Mouse (Mus musculus) kidney, embryonic 14.5 days (tissue): ENCODE measurements around the gene Six5. TPM values are rescaled to one million over a fixed set of nuclear protein-coding genes. Genes with fewer than 3 reads are reported as not detected.

Experiments
- ATAC-seq: fragments of 200-750 bp; cut with Nextera tagmentation; 2 replicates; pipeline ENCODE4 v1.8.0; 2017; ENCODE audit warnings: moderate number of reproducible peaks, mild to moderate bottlenecking, moderate TSS enrichment, moderate library complexity; ENCODE audit not compliant: low FRiP score, low TSS enrichment
- H3K27ac ChIP-seq: fragments of 300-500 bp; sonication (generic); 2 replicates; pipeline ENCODE4 v1.5.1; 2014; ENCODE audit warnings: low read depth, mild to moderate bottlenecking, low read length, moderate library complexity, mixed read lengths
- H3K27me3 ChIP-seq: fragments of 300-500 bp; sonication (generic); 2 replicates; pipeline ENCODE4 v1.6.1; 2014; ENCODE audit warnings: mild to moderate bottlenecking, low read length; ENCODE audit not compliant: control insufficient read depth, insufficient read depth
- H3K36me3 ChIP-seq: fragments of 300-500 bp; sonication (generic); 2 replicates; pipeline ENCODE4 v1.6.1; 2014; ENCODE audit warnings: low read length, mixed read lengths; ENCODE audit not compliant: control insufficient read depth, insufficient read depth
- H3K4me1 ChIP-seq: fragments of 300-500 bp; sonication (generic); 2 replicates; pipeline ENCODE4 v1.6.1; 2014; ENCODE audit warnings: low read length, mixed read lengths; ENCODE audit not compliant: control insufficient read depth, insufficient read depth
- H3K4me2 ChIP-seq: fragments of 300-500 bp; sonication (generic); replicated peaks from 2 replicates; pipeline ENCODE4 v1.6.1; 2014; ENCODE audit warnings: low read depth, mild to moderate bottlenecking, low read length
- H3K4me3 ChIP-seq: fragments of 300-500 bp; sonication (generic); 2 replicates; pipeline ENCODE4 v1.5.1; 2014; ENCODE audit warnings: mild to moderate bottlenecking, low read length
- H3K9ac ChIP-seq: fragments of 300-500 bp; sonication (generic); 2 replicates; pipeline ENCODE4 v1.6.1; 2014; ENCODE audit warnings: low read depth, mild to moderate bottlenecking, low read length, moderate library complexity
- H3K9me3 ChIP-seq: fragments of 300-500 bp; sonication (generic); 2 replicates; pipeline ENCODE4 v1.6.1; 2016; ENCODE audit warnings: low read length; ENCODE audit not compliant: control insufficient read depth
- WGBS: fragments of 180-500 bp; shearing (Covaris S2); extraction: QIAGEN DNeasy Blood & Tissue Kit; methylation state at CpG from one replicate; pipeline ENCODE4 v1.1.7; 2014; 5-methylcytosine and 5-hydroxymethylcytosine counted together
- polyA plus RNA-seq: library from polyadenylated mRNA; unstranded; fragments of >200 nt; fragmentation: Nextera tagmentation; extraction: Ambion mirVana; gene quantifications from 2 replicates; pipeline ENCODE4 v1.2.1, GENCODE M21; 2014

Gene Six5
- polyA plus RNA-seq, 1 experiment from 2014 or later, result 13.3 TPM

- Histone ChIP-seq H3K9ac (peak within 1 kb of the TSS; percentile 68), H3K4me3 (peak within 1 kb of the TSS; percentile 63), H3K4me1 (peaks cover 16% of the 10 kb centered on the region), H3K27me3 (no peaks in the 10 kb centered on the region), H3K27ac (no peak within 1 kb of the TSS), H3K4me2 (peak within 1 kb of the TSS; percentile 91), H3K9me3 (peaks cover 7% of the 10 kb centered on the region), H3K36me3 (no peaks in the 10 kb centered on the region)
- WGBS, result 2% methylated on average over 34 of the region's 34 CpGs
- peak; percentile 95 for ATAC-seq
These were observed 25.4 kb downstream of the Six5 start, which contains the start of gene Fbxo46 for GRCm38 (mm10) chr7:19119631-19120429. Gene Fbxo46, plus strand, starts transcription at chr7:19119859.

GRCm38 (mm10) chr7:19121686-19122085 lies 27.3 kb downstream of the Six5 start:
- peaks cover 7% of the 10 kb centered on the region for H3K9me3 ChIP-seq
- H3K4me3 ChIP-seq, result no peak overlapping the region
- no peaks in the 10 kb centered on the region for H3K36me3 ChIP-seq
- H3K4me2 ChIP-seq, result no peak overlapping the region
- no peak for ATAC-seq
- H3K4me1 ChIP-seq, result peaks cover 16% of the 10 kb centered on the region
- no peak overlapping the region for H3K27ac ChIP-seq
- H3K9ac ChIP-seq, result no peak overlapping the region
- no peaks in the 10 kb centered on the region for H3K27me3 ChIP-seq
- WGBS, result 92% methylated on average over 4 of the region's 4 CpGs

- Histone ChIP-seq H3K36me3 (0 out of 2 replicates have a peak, but pooled peaks cover 4% of the 10 kb centered on the region), H3K4me1 (peaks cover 10% of the 10 kb centered on the region), H3K9ac (peak overlapping the region; percentile 19; the same call in 1 of the 2 replicates), H3K27me3 (no peaks in the 10 kb centered on the region), H3K9me3 (no peaks in the 10 kb centered on the region), H3K4me3 (no peak overlapping the region), H3K27ac (no peak overlapping the region), H3K4me2 (no peak overlapping the region)
- WGBS, result 74% methylated on average over 6 of the region's 6 CpGs
- no peak for ATAC-seq
These were observed 30.3 kb downstream of the Six5 start for GRCm38 (mm10) chr7:19124713-19125112.

GRCm38 (mm10) chr7:19127744-19128143 lies 33.4 kb downstream of the Six5 start:
- Histone ChIP-seq H3K9ac (no peak overlapping the region), H3K4me3 (no peak overlapping the region), H3K4me1 (peaks cover 7% of the 10 kb centered on the region; the same call in 1 of the 2 replicates), H3K27me3 (no peaks in the 10 kb centered on the region), H3K27ac (no peak overlapping the region), H3K4me2 (no peak overlapping the region), H3K9me3 (no peaks in the 10 kb centered on the region), H3K36me3 (peaks cover 4% of the 10 kb centered on the region; the same call in 1 of the 2 replicates)
- ATAC-seq, result no peak
- 84% methylated on average over 5 of the region's 5 CpGs for WGBS

DNA sequence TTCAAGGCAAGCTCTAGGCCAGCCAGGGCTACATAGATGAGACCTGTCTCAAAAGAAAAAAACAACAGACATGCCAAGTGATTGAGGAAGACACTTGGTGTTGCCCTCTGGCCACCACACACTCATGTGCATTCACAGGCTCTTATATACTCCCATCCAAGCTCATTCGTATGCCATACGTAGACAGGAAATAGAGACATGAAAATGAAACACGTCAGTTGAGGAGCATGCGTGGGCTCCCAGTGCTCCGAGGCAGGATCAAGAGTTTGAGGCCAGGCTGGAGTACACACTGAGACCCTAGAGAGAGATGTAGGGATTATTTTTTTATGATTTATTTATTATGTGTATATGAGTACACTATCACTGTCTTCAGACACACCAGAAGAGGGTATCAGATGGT lies 35.0 kb downstream of the Six5 start:
- Histone ChIP-seq H3K9ac (no peak overlapping the region), H3K27ac (no peak overlapping the region), H3K4me3 (no peak overlapping the region), H3K9me3 (no peaks in the 10 kb centered on the region), H3K27me3 (no peaks in the 10 kb centered on the region), H3K4me2 (no peak overlapping the region), H3K36me3 (peaks cover 4% of the 10 kb centered on the region; the same call in 1 of the 2 replicates), H3K4me1 (peaks cover 7% of the 10 kb centered on the region; the same call in 1 of the 2 replicates)
- no peak for ATAC-seq
- WGBS, result 98% methylated on average over 5 of the region's 5 CpGs

- Histone ChIP-seq H3K4me3 (peak overlapping the region; percentile 44), H3K27ac (peak overlapping the region; percentile 78), H3K9ac (peak overlapping the region; percentile 42; the same call in 1 of the 2 replicates), H3K27me3 (no peaks in the 10 kb centered on the region), H3K4me2 (peak overlapping the region; percentile 57), H3K9me3 (no peaks in the 10 kb centered on the region), H3K4me1 (peaks cover 7% of the 10 kb centered on the region; the same call in 1 of the 2 replicates), H3K36me3 (peaks cover 13% of the 10 kb centered on the region)
- 24% methylated on average over 4 of the region's 4 CpGs for WGBS
- no peak for ATAC-seq
These were observed 36.3 kb downstream of the Six5 start for GRCm38 (mm10) chr7:19130657-19131056.

GRCm38 (mm10) chr7:19131324-19131848 lies 37.0 kb downstream of the Six5 start:
- H3K9me3 ChIP-seq, result no peaks in the 10 kb centered on the region
- peak overlapping the region; percentile 42; the same call in 1 of the 2 replicates for H3K9ac ChIP-seq
- H3K27me3 ChIP-seq, result no peaks in the 10 kb centered on the region
- peak; percentile 99 for ATAC-seq
- peak overlapping the region; percentile 57 for H3K4me2 ChIP-seq
- peak overlapping the region; percentile 44 for H3K4me3 ChIP-seq
- peaks cover 7% of the 10 kb centered on the region; the same call in 1 of the 2 replicates for H3K4me1 ChIP-seq
- H3K27ac ChIP-seq, result peak overlapping the region; percentile 78
- peaks cover 20% of the 10 kb centered on the region for H3K36me3 ChIP-seq
- under 1% methylated on average over 38 of the region's 39 CpGs for WGBS

GRCm38 (mm10) chr7:19136168-19136567 lies 41.8 kb downstream of the Six5 start:
- Histone ChIP-seq H3K27ac (no peak overlapping the region), H3K9ac (no peak overlapping the region), H3K4me1 (no peaks in the 10 kb centered on the region), H3K36me3 (peaks cover 58% of the 10 kb centered on the region), H3K4me3 (no peak overlapping the region), H3K27me3 (no peaks in the 10 kb centered on the region), H3K9me3 (no peaks in the 10 kb centered on the region), H3K4me2 (no peak overlapping the region)
- no peak for ATAC-seq
- whole genome bisulfite sequencing, result 98% methylated on average over 13 of the region's 13 CpGs
